Mouse (Mus musculus): ENCODE measurements around the gene Ring1. TPM values are rescaled to one million over a fixed set of nuclear protein-coding genes. Genes with fewer than 3 reads are reported as not detected.
"Not testable (repeated sequence)": the region's sequence is repeated elsewhere in the genome, so short reads cannot be mapped to it uniquely, and the experiment has no call there.

The Ring1 gene
- total RNA-seq, 2 experiments from 2014 or later = 16.5 to 17.6 TPM

- intact Hi-C loops (cut with DNase I) = loop anchor here (5.0 kb wide), 1 partner anchor 1293 kb away; no protein-coding TSS in a partner anchor
- DNase-seq = peak in 1 of 2 experiments; percentile 45
Measured at GRCm38 (mm10) chr17:33999341-34000149, 24.9 kb downstream of the Ring1 start.

GRCm38 (mm10) chr17:33998697-33999096 lies 25.8 kb downstream of the Ring1 start:
- intact Hi-C loops (cut with DNase I) = loop anchor here (5.0 kb wide), 1 partner anchor 1294 kb away; no protein-coding TSS in a partner anchor
- not testable (repeated sequence) for DNase-seq

- DNase-seq = not testable (repeated sequence)
- intact Hi-C loops (cut with DNase I) = loop anchor here (5.0 kb wide), 1 partner anchor 1295 kb away; no protein-coding TSS in a partner anchor
Measured at GRCm38 (mm10) chr17:33997025-33997424, 27.5 kb downstream of the Ring1 start.

GRCm38 (mm10) chr17:33995651-33996050 lies 28.8 kb downstream of the Ring1 start:
- intact Hi-C loops (cut with DNase I) = loop anchor here (5.0 kb wide), 1 partner anchor 1297 kb away; no protein-coding TSS in a partner anchor
- no peak for DNase-seq

GRCm38 (mm10) chr17:33994959-33995358 lies 29.5 kb downstream of the Ring1 start:
- intact Hi-C loops (cut with DNase I) = loop anchor here (5.0 kb wide), 1 partner anchor 1297 kb away; no protein-coding TSS in a partner anchor

GRCm38 (mm10) chr17:33991788-33992664 lies 32.5 kb downstream of the Ring1 start:
- intact Hi-C loops (cut with DNase I) = no loop called here
- DNase-seq = peak; percentile 52 to 80

More at GRCm38 (mm10) chr17:33994959-33995358, 29.5 kb downstream of the Ring1 start:
- no peak for DNase-seq

- DNase-seq = peak; percentile 58 to 74
- intact Hi-C loops (cut with DNase I) = loop anchor here (2.0 kb wide), 1 partner anchor 13 kb away; no protein-coding TSS in a partner anchor
Measured at GRCm38 (mm10) chr17:33982136-33982535, 42.3 kb downstream of the Ring1 start.

GRCm38 (mm10) chr17:33981192-33981909 lies 43.1 kb downstream of the Ring1 start:
- intact Hi-C loops (cut with DNase I) = not testable (repeated sequence)
- peak; percentile 90 to 91 for DNase-seq

GRCm38 (mm10) chr17:33980181-33981035 lies 44.1 kb downstream of the Ring1 start:
- DNase-seq = no peak
- intact Hi-C loops (cut with DNase I) = no loop called here

- no peak for DNase-seq
- intact Hi-C loops (cut with DNase I) = no loop called here
Measured at GRCm38 (mm10) chr17:33979512-33980050, 44.9 kb downstream of the Ring1 start.

GRCm38 (mm10) chr17:33978631-33979031 lies 45.8 kb downstream of the Ring1 start:
- intact Hi-C loops (cut with DNase I) = no loop called here
- DNase-seq = peak; percentile 77 to 81

- intact Hi-C loops (cut with DNase I) = no loop called here
- DNase-seq = no peak
Measured at GRCm38 (mm10) chr17:33977861-33978557, 46.5 kb downstream of the Ring1 start.

GRCm38 (mm10) chr17:33973572-33973971 lies 50.9 kb downstream of the Ring1 start:
- DNase-seq = no peak
- intact Hi-C loops (cut with DNase I) = no loop called here

- DNase-seq = peak; percentile 45 to 67
- intact Hi-C loops (cut with DNase I) = no loop called here
Measured at GRCm38 (mm10) chr17:33972691-33973090, 51.8 kb downstream of the Ring1 start.
